Mouse (Mus musculus) layer of hippocampus, postnatal 36 days (tissue): ENCODE measurements around the gene Mblac2. TPM values are rescaled to one million over a fixed set of nuclear protein-coding genes. Genes with fewer than 3 reads are reported as not detected.

Experiments
- total RNA-seq, 2 experiments: library from RNA; stranded (reverse); gene quantifications; 2 replicates each; pipeline ENCODE4 v1.2.3; 2021

Mblac2 gene
- total RNA-seq, 2 experiments from 2014 or later, result 20.2 to 23.1 TPM

Other genes starting within 250 kb of the Mblac2 start
- gene Adgrv1, start 78.2 kb upstream of the Mblac2 start, total RNA-seq, result 1 to 10 TPM; 2.9 to 3.2 TPM
- gene Lysmd3, start 53.7 kb upstream of the Mblac2 start, total RNA-seq, result 10 to 100 TPM; 10.2 to 14.6 TPM
- 1 to 10 TPM; 3.7 to 6.5 TPM for gene Polr3g, start 328 bp upstream of the Mblac2 start, total RNA-seq
- gene Cetn3, start 71.7 kb downstream of the Mblac2 start, total RNA-seq, result 100 to 1,000 TPM; 103 to 104 TPM